Mouse (Mus musculus): ENCODE measurements at regions not wholly inside any gene's neighbourhood (a gene's known extent, or its start where the extent isn't known, plus 50 kb on each side); places are given as distances from the start of the nearest gene placed in this dataset.

DNA sequence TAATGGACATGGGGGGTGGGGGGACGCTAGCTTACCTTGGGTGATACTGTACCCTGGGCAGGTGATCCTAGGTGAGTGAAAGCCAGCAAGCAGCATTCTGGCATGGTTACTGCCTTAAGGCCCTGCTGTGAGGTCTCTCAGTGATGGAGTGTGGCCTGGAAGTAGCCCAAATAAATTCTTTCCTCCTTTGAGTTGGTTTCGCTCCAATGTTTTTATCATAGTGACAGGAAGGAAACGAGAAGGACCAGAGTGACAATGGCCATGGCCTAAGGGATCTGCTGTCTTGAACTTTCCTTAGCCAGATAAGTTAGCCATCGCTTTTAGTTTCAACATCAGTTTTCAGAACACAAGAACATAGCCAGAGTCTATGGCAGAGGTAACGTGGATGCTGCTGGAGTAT, 282.7 kb downstream of the Cxcl12 start:
- 86% methylated on average over 5 of the region's 5 CpGs for WGBS
- no peak overlapping the region for H3K4me3 ChIP-seq
- no peaks in the 10 kb centered on the region for H3K36me3 ChIP-seq (ENCODE audit: poor library complexity, severe bottlenecking)
- no peaks in the 10 kb centered on the region for H3K27me3 ChIP-seq
- H3K4me2 ChIP-seq, result no peak overlapping the region
- no peaks in the 10 kb centered on the region for H3K9me3 ChIP-seq (replicated peaks)
- no peak overlapping the region for H3K27ac ChIP-seq
- no peak overlapping the region for H3K9ac ChIP-seq
- no peak for ATAC-seq
- no peaks in the 10 kb centered on the region for H3K4me1 ChIP-seq

DNA sequence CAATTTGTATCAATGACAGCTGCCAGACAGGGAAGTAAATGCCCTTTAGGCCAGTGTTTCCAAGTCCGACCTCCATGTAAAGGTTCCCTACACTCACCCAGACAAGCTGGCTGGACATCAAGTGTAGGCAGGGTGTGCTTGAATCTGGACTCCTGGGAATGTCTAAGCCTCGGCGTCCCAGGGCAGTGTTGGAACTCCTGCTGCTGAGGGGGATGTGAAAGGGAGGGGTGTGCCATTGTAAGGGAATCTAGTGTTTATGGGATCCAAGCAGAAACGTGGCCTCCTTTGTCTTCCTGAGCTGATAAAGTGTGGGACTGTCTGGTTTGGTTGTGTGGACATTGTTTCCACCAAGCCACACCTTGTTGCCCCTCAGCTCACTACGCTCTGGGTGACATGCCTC, 291.9 kb downstream of the Cxcl12 start:
- Histone ChIP-seq H3K4me1 (no peaks in the 10 kb centered on the region), H3K27ac (no peak overlapping the region), H3K4me2 (no peak overlapping the region), H3K36me3 (ENCODE audit: poor library complexity, severe bottlenecking) (no peaks in the 10 kb centered on the region), H3K27me3 (no peaks in the 10 kb centered on the region), H3K9ac (no peak overlapping the region), H3K9me3 (replicated peaks) (no peaks in the 10 kb centered on the region), H3K4me3 (no peak overlapping the region)
- 28% methylated on average over 5 of the region's 5 CpGs for WGBS
- no peak for ATAC-seq

DNA sequence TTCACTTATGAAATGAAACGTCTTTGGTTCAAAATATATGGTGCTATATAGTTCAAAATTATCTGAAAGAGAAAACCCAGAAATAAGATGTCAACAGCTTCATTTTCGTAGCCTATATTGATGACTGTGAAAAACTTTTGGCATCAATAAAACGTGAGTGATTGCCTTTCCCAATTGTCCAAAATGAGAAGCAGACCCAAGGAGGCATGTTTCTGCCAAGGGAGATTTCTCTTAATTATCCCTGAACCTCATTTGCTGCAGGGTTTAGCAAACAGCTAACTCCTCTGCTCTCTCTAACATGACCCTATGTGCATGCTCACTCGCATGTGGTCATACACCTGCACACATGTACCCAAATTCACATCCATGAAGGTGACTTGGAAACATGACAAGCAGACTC, 296.8 kb downstream of the Cxcl12 start:
- Histone ChIP-seq H3K4me1 (no peaks in the 10 kb centered on the region), H3K27ac (no peak overlapping the region), H3K9me3 (replicated peaks) (no peaks in the 10 kb centered on the region; the same call in 1 of the 2 replicates), H3K4me3 (no peak overlapping the region), H3K36me3 (ENCODE audit: poor library complexity, severe bottlenecking) (no peaks in the 10 kb centered on the region), H3K9ac (no peak overlapping the region), H3K27me3 (no peaks in the 10 kb centered on the region), H3K4me2 (no peak overlapping the region)
- ATAC-seq, result no peak
- WGBS, result 84% methylated on average over 4 of the region's 4 CpGs

DNA sequence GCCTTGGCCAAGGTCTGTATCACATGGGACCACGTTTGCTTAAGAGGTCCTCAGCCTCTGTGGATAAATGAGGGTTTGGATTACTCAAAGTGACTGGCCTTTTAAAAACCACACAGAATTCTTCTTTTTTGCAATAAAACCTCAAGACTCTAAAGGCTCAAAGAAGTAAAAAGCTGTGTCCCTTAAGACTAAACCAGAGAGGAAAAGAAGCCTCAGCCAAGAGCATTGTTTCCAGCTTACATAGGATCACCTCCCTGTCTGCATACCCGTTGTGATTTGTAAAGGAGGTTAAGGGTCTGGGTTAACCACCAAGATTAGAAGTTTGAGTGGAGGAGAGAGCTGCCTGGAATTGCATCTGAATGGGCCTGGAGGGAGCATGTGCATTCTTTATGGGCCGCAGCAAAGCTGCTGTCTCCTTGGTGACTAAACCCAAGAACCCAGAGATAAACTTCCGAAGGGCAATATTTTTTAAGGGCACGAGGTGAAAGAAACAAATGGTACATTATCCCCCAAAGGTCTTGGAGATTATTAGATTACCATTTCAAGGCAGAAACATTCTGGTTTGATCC, 297.4 kb downstream of the Cxcl12 start:
- Histone ChIP-seq H3K4me3 (no peak overlapping the region), H3K4me2 (no peak overlapping the region), H3K36me3 (ENCODE audit: poor library complexity, severe bottlenecking) (no peaks in the 10 kb centered on the region), H3K4me1 (no peaks in the 10 kb centered on the region), H3K9me3 (replicated peaks) (no peaks in the 10 kb centered on the region; the same call in 1 of the 2 replicates), H3K9ac (no peak overlapping the region), H3K27ac (no peak overlapping the region), H3K27me3 (no peaks in the 10 kb centered on the region)
- no peak for ATAC-seq
- WGBS, result 42% methylated on average over 5 of the region's 5 CpGs

DNA sequence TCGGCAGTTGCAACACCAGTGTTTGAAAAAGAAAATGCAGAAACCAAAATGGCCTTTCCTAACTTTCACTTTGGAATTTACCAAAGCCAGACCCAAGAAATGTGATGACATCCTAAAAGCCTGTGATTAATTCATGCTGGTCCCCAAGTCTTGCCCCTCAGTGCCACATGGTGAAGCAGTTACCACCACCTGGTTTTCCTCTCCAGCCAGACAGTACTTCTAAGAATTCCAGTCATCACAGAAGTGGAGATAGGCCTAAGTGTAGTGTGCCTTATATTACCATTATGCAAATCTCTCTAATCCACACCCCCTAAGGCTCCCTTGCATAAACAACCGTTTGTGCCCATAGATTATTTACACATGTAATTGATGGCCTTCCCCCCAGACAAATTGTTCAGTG, 311.0 kb downstream of the Cxcl12 start:
- no peak for ATAC-seq
- 71% methylated on average over 2 of the region's 2 CpGs for WGBS
- no peaks in the 10 kb centered on the region for H3K36me3 ChIP-seq (ENCODE audit: poor library complexity, severe bottlenecking)
- no peaks in the 10 kb centered on the region for H3K9me3 ChIP-seq (replicated peaks)
- no peak overlapping the region for H3K27ac ChIP-seq
- no peak overlapping the region for H3K4me3 ChIP-seq
- H3K9ac ChIP-seq, result no peak overlapping the region
- H3K27me3 ChIP-seq, result no peaks in the 10 kb centered on the region
- no peak overlapping the region for H3K4me2 ChIP-seq
- H3K4me1 ChIP-seq, result no peaks in the 10 kb centered on the region

DNA sequence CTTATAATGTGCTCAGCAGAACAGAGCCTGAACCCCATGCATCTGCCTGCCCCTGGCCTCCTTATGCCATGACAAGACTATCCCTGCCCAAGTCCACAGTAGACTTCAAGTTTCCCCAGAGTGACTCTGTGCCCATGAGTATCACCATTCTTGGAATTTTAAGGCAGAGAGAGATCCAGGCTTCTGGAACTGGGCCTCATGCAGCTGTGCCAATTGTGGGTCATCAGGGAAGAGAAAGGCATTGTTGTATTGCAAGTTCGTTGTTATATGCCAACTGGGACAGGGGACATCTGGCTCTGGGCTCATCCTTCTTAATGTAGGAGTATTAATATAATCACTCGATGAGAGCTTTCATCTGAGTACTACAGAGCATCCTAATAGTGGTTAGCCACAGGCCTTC, 312.1 kb downstream of the Cxcl12 start:
- H3K4me2 ChIP-seq, result no peak overlapping the region
- no peaks in the 10 kb centered on the region for H3K27me3 ChIP-seq
- H3K36me3 ChIP-seq (ENCODE audit: poor library complexity, severe bottlenecking), result no peaks in the 10 kb centered on the region
- no peak for ATAC-seq
- no peak overlapping the region for H3K9ac ChIP-seq
- no peaks in the 10 kb centered on the region for H3K4me1 ChIP-seq
- WGBS, result 89% methylated on average over 2 of the region's 2 CpGs
- H3K27ac ChIP-seq, result no peak overlapping the region
- H3K4me3 ChIP-seq, result no peak overlapping the region
- no peaks in the 10 kb centered on the region for H3K9me3 ChIP-seq (replicated peaks)

DNA sequence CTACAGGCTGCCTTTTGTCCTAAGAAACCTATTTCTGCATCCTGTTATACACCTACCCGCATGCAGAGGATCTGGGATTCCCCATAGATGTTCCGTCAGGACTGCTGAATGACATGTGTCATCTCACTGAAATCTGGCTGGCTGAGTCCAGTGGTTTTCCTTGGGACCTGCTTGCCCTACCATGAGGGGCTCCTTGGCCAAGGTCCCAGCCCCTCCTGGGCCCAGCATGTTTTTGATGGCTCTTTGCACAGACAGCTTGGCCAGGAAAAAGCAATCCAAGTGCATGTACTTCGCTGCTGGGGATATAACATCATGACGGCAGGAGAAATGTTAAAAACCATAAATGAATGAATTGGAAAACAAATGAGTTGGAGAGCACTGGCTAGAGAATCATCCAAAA, 320.8 kb downstream of the Cxcl12 start:
- Histone ChIP-seq H3K9ac (no peak overlapping the region), H3K27ac (no peak overlapping the region), H3K36me3 (ENCODE audit: poor library complexity, severe bottlenecking) (no peaks in the 10 kb centered on the region), H3K9me3 (replicated peaks) (no peaks in the 10 kb centered on the region), H3K4me1 (no peaks in the 10 kb centered on the region), H3K4me3 (no peak overlapping the region), H3K27me3 (no peaks in the 10 kb centered on the region), H3K4me2 (no peak overlapping the region)
- WGBS, result 93% methylated on average over 4 of the region's 4 CpGs
- no peak for ATAC-seq

DNA sequence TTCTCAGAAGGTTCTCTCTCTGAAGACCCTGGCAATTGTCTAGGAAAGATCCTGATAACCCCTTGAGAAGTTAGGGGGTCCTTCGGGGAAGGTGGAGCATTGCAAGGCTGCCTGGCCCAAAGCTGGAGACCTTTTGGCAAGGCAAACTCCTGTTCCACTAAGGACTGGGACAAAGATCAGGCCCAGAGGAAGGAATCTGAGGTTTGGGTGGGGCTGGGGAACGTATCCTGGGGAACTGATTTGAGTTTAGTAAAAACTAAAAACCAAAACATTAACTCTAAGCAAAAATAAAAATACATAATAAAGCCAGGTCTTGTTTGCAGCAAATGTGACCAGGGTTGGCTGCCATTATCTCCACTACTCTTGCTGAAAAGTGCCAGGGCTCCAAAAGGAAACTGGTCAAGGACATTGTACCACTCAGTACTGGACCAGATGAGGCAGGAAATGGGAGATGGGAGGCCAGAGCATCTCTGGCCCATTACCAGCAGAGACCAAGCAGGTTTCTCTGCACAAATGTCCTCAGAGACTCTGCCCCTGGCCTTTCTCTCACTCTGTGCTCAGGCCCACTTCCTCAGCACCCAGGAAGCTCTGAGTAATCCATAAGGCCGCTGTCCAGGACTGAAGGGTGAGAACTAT, 321.5 kb downstream of the Cxcl12 start:
- no peaks in the 10 kb centered on the region for H3K36me3 ChIP-seq (ENCODE audit: poor library complexity, severe bottlenecking)
- H3K27me3 ChIP-seq, result no peaks in the 10 kb centered on the region
- no peak overlapping the region for H3K27ac ChIP-seq
- no peak overlapping the region for H3K4me2 ChIP-seq
- no peak for ATAC-seq
- H3K9me3 ChIP-seq (replicated peaks), result no peaks in the 10 kb centered on the region
- no peaks in the 10 kb centered on the region for H3K4me1 ChIP-seq
- no peak overlapping the region for H3K9ac ChIP-seq
- no peak overlapping the region for H3K4me3 ChIP-seq
- WGBS, result 88% methylated on average over 3 of the region's 3 CpGs

DNA sequence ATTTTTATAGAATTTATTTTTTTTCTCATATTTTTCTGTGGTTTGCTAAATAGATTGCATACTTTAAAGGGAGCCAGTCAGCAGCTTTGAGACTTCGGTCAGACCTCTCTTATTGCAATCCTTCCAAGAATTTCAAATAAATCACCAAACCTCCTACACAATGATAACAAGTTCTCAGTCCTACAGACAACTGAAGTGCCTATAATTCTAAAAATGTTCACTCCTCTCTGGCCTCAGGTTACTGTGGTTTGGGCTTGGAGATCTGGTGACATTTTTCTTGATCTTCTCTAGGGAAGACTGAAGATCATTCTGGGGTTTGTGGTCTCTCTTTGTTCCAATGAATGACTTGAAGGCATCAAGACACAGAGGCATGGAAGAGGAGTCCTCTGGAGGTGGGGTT, 326.6 kb downstream of the Cxcl12 start:
- H3K4me1 ChIP-seq, result no peaks in the 10 kb centered on the region
- no peak overlapping the region for H3K27ac ChIP-seq
- no peak for ATAC-seq
- H3K4me2 ChIP-seq, result no peak overlapping the region
- H3K9ac ChIP-seq, result no peak overlapping the region
- no peaks in the 10 kb centered on the region for H3K9me3 ChIP-seq (replicated peaks)
- no peaks in the 10 kb centered on the region for H3K36me3 ChIP-seq (ENCODE audit: poor library complexity, severe bottlenecking)
- no peak overlapping the region for H3K4me3 ChIP-seq
- H3K27me3 ChIP-seq, result no peaks in the 10 kb centered on the region
- 94% methylated on average over 1 of the region's 1 CpGs for WGBS

DNA sequence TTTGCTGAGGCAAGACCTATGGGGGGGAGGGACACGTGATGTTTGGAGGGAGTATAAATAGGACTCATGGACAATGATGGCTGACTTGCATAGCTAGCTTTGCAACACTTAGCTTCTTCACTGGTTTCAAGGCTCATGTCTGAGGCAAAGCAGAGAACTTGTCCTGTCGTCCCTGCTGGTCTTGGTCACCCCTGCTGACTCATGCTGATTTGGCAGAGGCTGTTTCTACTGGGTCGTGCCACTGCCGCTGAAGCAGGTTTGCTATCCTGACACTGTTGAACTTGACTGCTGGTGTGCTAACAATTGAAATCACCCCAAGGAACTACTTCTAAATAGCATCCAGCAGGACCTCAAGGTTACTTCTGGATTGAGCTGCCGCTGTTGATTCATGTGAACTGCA, 329.0 kb downstream of the Cxcl12 start:
- no peak for ATAC-seq
- H3K9ac ChIP-seq, result no peak overlapping the region
- H3K4me1 ChIP-seq, result no peaks in the 10 kb centered on the region
- 89% methylated on average over 5 of the region's 5 CpGs for WGBS
- no peak overlapping the region for H3K27ac ChIP-seq
- no peak overlapping the region for H3K4me2 ChIP-seq
- no peak overlapping the region for H3K4me3 ChIP-seq
- no peaks in the 10 kb centered on the region for H3K36me3 ChIP-seq (ENCODE audit: poor library complexity, severe bottlenecking)
- no peaks in the 10 kb centered on the region for H3K27me3 ChIP-seq
- H3K9me3 ChIP-seq (replicated peaks), result no peaks in the 10 kb centered on the region

DNA sequence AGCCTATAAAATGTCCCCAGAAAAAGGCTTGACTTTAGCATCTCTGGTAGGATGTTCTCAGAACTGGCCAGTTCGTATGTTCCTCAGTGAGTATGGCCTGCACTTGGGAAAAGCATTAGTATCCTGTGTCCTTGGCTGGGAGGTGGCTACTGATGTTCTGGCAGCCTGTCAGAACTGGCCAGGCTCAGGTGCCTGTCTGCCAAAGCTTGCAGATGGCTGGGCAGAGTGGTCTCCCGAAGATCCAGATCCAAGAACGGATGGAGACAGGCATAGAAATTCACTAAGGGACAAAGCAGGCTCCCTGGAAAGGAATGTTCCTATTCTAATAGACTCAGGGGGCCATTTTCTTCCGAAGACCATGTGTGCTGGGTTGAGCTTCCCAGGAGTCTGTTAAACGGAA, 329.6 kb downstream of the Cxcl12 start:
- no peak overlapping the region for H3K4me3 ChIP-seq
- 89% methylated on average over 5 of the region's 5 CpGs for WGBS
- no peak overlapping the region for H3K9ac ChIP-seq
- no peak overlapping the region for H3K27ac ChIP-seq
- no peak overlapping the region for H3K4me2 ChIP-seq
- no peak for ATAC-seq
- no peaks in the 10 kb centered on the region for H3K36me3 ChIP-seq (ENCODE audit: poor library complexity, severe bottlenecking)
- H3K27me3 ChIP-seq, result no peaks in the 10 kb centered on the region
- no peaks in the 10 kb centered on the region for H3K4me1 ChIP-seq
- H3K9me3 ChIP-seq (replicated peaks), result no peaks in the 10 kb centered on the region

DNA sequence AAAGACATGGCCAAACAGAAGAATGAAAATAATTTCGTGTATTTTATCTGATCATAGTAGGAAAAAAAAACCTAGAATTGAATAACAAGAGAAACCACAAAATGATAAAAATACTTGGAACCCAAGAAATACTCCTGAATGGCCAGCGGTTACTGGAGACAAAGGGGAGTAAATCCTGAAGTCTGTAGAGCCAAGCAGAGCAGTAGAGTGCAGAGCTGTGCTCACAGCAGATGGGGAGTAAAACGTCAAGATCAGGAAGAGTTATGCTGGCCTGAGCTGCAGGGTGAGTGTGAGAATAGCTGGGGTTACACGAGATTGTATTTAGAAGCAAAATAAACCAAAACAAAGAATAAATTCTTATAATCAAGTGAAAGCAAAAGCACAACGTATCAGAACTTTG, 334.0 kb downstream of the Cxcl12 start:
- WGBS, result 75% methylated on average over 5 of the region's 5 CpGs
- no peak overlapping the region for H3K27ac ChIP-seq

DNA sequence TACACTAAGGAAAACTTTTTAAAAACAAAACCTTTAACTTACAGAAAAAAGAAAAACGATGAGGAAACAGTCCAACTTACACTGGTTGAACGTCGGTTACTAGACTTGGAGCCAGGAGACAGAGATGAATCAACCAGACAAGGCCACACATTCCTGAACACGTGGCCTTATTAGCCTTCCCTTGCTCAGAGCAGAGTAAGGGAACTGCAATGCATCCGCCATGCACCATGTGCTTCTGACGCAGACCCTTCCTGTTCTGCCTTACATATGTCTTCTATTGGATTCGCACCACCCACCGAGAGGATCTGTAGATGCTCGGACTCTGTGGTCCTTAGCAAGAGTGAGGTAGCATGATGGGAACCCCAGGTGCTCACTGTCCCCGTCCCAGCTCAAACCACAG, 336.2 kb upstream of the Zfp637 start:
- no peak overlapping the region for H3K27ac ChIP-seq
- no peak overlapping the region for H3K4me2 ChIP-seq
- no peaks in the 10 kb centered on the region for H3K27me3 ChIP-seq
- no peak overlapping the region for H3K9ac ChIP-seq
- WGBS, result 92% methylated on average over 10 of the region's 10 CpGs
- no peaks in the 10 kb centered on the region for H3K36me3 ChIP-seq (ENCODE audit: poor library complexity, severe bottlenecking)
- H3K4me3 ChIP-seq, result no peak overlapping the region
- no peak for ATAC-seq
- no peaks in the 10 kb centered on the region for H3K9me3 ChIP-seq (replicated peaks)
- no peaks in the 10 kb centered on the region for H3K4me1 ChIP-seq

More for the DNA sequence above, 334.0 kb downstream of the Cxcl12 start:
- no peak for ATAC-seq
- H3K4me2 ChIP-seq, result no peak overlapping the region
- H3K9ac ChIP-seq, result no peak overlapping the region
- no peaks in the 10 kb centered on the region for H3K27me3 ChIP-seq
- H3K4me1 ChIP-seq, result no peaks in the 10 kb centered on the region
- H3K4me3 ChIP-seq, result no peak overlapping the region
- H3K9me3 ChIP-seq (replicated peaks), result no peaks in the 10 kb centered on the region
- H3K36me3 ChIP-seq (ENCODE audit: poor library complexity, severe bottlenecking), result no peaks in the 10 kb centered on the region

All from forebrain, embryonic 13.5 days (tissue).